Mouse (Mus musculus) cortical plate, adult 2 months (tissue): ENCODE measurements around the gene Osbpl10.

Experiments
- CTCF ChIP-seq: fragments of 200-500 bp; IDR thresholded peaks from 2 replicates; pipeline ENCODE4 v1.5.1; 2011; ENCODE audit warnings: mild to moderate bottlenecking, control low read depth, low read length; ENCODE audit not compliant: insufficient read depth; ENCODE audit errors: extremely low read depth
- POLR2A ChIP-seq: fragments of 200-500 bp; IDR thresholded peaks from 2 replicates; pipeline ENCODE4 v1.6.1; 2011; ENCODE audit warnings: mild to moderate bottlenecking, low read length, control low read depth; ENCODE audit not compliant: insufficient read depth; ENCODE audit errors: extremely low read depth

GRCm38 (mm10) chr9:114936687-114937086 lies 41.7 kb upstream of the Osbpl10 start:
- TF ChIP-seq CTCF = no peak
- no peak for TF ChIP-seq POLR2A
